Comparison of ENCODE assay signal across 22 mouse cellular contexts in the genomic region with DNA sequence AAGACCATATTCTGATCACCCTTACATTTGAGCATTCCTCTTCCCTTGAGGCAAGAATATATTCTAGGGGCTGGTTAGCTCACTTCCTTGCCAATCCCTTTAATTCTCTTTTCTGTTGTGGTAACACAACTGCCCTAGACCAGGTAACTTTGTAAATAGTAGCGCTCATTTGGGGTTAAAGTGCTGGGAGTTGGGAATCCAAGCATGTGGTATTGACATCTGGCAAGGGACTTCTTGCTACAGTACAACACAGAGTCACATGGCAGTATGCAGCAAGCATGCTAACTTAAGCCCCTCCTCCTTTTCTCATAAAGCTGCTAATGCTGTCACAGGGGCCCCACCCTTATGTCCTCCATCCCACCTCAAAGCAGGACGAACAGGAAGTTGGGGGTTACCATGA.
"Had no signal": no experiment of that assay in that cellular context is flagged by ENCODE, and none has a peak within 500 bp of the region (broad histone marks: within the 10 kb centered on the region; RNA-seq: fewer than 3 reads in every experiment).

No protein-coding gene starts in this region.

- H3K4me1 ChIP-seq: liver, embryonic 13.5 days; megakaryocyte, embryonic 14.5 days had no signal

- H3K4me3 ChIP-seq: limb, embryonic 10.5 days; limb, embryonic 13.5 days; liver, embryonic 13.5 days; midbrain, embryonic 10.5 days; midbrain, embryonic 13.5 days; myocyte; neural tube, embryonic 15.5 days had no signal

- ATAC-seq: lung, postnatal 0 days; midbrain, embryonic 13.5 days; midbrain, embryonic 16.5 days had no signal

- H3K27ac ChIP-seq: limb, embryonic 10.5 days; limb, embryonic 13.5 days; liver, embryonic 13.5 days; macrophage; midbrain, embryonic 13.5 days had no signal

- DNase-seq: kidney, adult 18-20 months; kidney, adult 9 months; kidney, postnatal 14 days; kidney, postnatal 4 days; liver; liver, embryonic 13.5 days; lung, embryonic 14.5 days; right cerebral cortex, adult 18-20 months; right cerebral cortex, postnatal 14 days; right cerebral cortex, postnatal 4 days; thymus, postnatal 14 days; thymus, postnatal 4 days had no signal

- H3K4me2 ChIP-seq: limb, embryonic 13.5 days; liver, embryonic 13.5 days; lung, embryonic 14.5 days; midbrain, embryonic 13.5 days; neural tube, embryonic 15.5 days had no signal

- H3K27me3 ChIP-seq: limb, embryonic 13.5 days; liver, embryonic 13.5 days; midbrain, embryonic 13.5 days; neural tube, embryonic 15.5 days had no signal

- H3K9ac ChIP-seq: limb, embryonic 13.5 days; liver, embryonic 13.5 days; lung, embryonic 14.5 days; midbrain, embryonic 13.5 days; neural tube, embryonic 15.5 days had no signal

- H3K9me3 ChIP-seq: limb, embryonic 10.5 days; limb, embryonic 13.5 days; liver, embryonic 13.5 days; midbrain, embryonic 10.5 days; midbrain, embryonic 13.5 days; neural tube, embryonic 15.5 days had no signal

- H3K36me3 ChIP-seq: limb, embryonic 10.5 days; limb, embryonic 13.5 days; liver, embryonic 13.5 days; midbrain, embryonic 10.5 days; midbrain, embryonic 13.5 days; neural tube, embryonic 15.5 days had no signal
